Mouse (Mus musculus) erythroblast, embryonic 14.5 days (primary cell): ENCODE measurements at regions not wholly inside any gene's neighbourhood (a gene's known extent, or its start where the extent isn't known, plus 50 kb on each side); places are given as distances from the start of the nearest gene placed in this dataset.

Experiments used
- GATA1 ChIP-seq: IDR thresholded peaks from 2 replicates; pipeline ENCODE4 v1.6.1; 2012; ENCODE audit warnings: low read length, inconsistent platforms, mixed read lengths
- TAL1 ChIP-seq: IDR thresholded peaks from 3 replicates; pipeline ENCODE4 v1.6.1; 2012; ENCODE audit warnings: low read length, inconsistent platforms, mixed read lengths

- TF ChIP-seq TAL1 (no peak), GATA1 (no peak)
These were observed 116.3 kb upstream of the Lhx1 start for GRCm38 (mm10) chr11:84641601-84642000.
